Mouse (Mus musculus) heart, postnatal 25 days (tissue): ENCODE data around the gene Tgm1. TPM values are rescaled to one million over a fixed set of nuclear protein-coding genes. Genes with fewer than 3 reads are reported as not detected.

Source experiments
- DNase-seq: peaks from one replicate; pipeline ENCODE4 v3.0.0; 2022; ENCODE audit warnings: low spot score
- intact Hi-C: fragments of 180-260 bp; cut with DNase I; formaldehyde crosslinking; loops from one replicate; pipeline ENCODE4 v1.15.1; 2025
- total RNA-seq, 2 experiments: library from RNA; stranded (reverse); gene quantifications; 2 replicates each; pipeline ENCODE4 v1.2.3; 2021

Gene Tgm1
- total RNA-seq, 2 experiments from 2014 or later: 0.18 to 0.36 TPM

DNA sequence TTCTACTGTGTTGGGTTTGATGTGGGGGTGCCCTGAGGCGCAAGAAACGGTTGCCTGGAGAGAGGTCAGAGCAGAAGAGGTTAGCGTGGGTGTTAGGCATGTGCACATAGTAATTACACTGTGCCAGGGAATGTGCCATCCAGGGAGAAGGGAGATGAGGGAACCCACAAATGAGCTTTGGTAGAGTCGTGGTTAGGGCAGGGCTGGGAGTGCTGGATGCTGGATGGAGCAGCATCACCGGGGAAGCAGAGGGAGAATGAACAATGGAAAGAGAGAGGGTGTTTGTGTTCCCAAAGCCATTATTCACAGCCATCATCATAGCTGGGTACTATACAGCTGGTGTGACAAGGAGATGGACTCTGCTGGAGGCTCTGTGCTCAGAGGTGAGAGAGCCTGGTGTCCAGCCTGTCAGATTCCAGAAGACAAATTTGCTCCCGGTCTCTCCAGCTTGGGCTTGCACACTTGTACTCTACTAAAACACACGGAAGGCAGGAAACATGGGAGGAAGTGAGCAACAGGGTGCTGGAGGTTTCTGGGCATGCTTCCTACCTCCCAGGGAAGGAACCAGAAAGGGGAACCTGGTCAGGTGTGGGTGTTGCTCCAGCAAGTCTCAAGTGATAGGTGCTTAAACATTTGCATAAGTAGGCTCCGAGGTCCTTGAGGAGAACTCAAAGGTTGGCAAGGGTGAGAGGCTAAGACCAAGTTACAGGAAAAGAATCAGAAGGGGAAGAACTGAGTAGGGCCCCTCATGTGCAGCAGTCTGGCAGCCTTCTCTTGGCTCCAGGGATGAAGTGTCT, 14.4 kb upstream of the Tgm1 start:
- intact Hi-C loops: no loop called here
- no peak for DNase-seq

DNA sequence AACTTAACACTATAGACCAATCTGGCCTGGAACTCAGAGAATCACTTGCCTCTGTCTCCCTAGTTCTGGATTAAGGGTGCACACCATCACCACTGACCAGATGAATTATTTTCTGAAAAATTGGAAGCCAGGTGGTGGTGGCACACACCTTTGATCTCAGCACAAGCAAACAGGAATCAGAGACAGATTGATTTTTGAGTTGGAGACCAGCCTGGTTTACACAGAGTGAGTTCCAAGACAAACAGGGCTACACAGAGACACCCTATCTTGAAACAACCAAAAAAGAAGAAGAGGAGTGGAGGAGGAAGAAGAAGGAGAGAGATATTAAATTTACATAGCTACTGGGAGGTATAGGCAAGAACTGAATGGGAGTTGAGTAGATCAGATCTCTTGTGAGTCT, 12.5 kb upstream of the Tgm1 start:
- intact Hi-C loops: no loop called here

DNA sequence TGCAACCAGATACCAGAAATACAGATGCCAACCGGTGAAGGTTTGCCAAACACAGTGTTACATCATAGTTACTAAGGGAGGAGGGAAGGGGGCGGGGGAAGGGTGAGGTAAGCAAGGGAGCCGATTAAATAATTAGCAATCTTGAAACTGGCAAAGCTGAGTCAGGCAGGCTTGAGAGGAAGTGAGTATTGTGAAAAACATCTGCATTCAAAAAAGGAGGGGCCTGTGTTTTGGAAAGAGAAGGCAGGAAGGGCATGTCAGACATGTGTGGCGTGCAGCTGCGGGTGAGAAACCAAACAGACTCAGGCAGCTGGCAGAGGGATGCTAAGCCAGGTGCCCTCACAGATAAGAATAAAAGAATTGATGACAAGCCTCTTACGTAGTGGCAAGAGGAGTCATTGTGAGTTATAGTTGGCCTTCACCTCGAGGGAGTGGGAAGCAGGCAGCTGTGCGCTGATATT, 10.7 kb upstream of the Tgm1 start:
- intact Hi-C loops: no loop called here
- peak; percentile 28 for DNase-seq

More for the DNA sequence above, 12.5 kb upstream of the Tgm1 start:
- DNase-seq: no peak

DNA sequence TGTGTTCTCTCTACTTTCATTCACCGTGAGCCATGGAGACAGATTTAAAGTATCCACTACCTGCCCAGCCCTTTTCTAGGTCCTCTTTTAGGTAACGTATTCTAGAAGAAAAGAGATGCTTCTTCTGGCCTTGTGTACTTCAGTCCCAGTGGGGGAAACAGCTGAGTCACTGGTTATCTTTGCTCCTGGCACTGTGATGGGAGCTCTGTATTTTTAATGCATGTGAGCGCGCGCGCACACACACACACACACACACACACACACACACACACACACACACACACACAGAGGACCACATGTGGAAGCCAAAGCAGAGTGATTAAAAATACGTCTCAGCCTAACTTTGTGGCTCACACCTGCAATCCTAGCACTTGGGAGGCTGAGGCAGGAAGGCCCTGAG, 9.7 kb upstream of the Tgm1 start:
- intact Hi-C loops: no loop called here
- no peak for DNase-seq

DNA sequence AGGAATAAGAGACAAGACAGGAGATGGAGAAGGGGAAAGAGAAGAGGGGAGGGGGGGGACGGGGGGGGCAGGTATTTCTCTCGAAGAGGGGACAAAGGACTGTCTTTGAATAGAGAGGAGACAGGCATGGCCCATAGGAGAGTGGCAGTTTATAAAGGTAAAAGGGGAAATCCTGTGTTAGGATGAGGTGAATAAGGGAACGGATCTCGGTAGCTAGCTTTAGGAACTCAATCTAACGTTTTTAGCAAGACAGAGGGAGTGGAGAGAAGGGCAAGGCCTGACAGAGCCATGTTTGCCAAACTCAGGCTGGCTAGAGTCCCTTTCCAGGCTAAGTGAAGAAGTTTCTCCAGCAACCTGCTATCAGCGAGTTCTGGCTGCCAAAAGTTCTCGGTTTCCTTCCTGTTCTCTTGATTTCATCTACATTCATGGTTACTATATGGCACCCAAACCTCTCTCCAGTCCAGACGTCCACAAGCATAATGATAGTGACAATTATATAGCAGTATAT, 8.8 kb upstream of the Tgm1 start:
- intact Hi-C loops: no loop called here
- DNase-seq: no peak

DNA sequence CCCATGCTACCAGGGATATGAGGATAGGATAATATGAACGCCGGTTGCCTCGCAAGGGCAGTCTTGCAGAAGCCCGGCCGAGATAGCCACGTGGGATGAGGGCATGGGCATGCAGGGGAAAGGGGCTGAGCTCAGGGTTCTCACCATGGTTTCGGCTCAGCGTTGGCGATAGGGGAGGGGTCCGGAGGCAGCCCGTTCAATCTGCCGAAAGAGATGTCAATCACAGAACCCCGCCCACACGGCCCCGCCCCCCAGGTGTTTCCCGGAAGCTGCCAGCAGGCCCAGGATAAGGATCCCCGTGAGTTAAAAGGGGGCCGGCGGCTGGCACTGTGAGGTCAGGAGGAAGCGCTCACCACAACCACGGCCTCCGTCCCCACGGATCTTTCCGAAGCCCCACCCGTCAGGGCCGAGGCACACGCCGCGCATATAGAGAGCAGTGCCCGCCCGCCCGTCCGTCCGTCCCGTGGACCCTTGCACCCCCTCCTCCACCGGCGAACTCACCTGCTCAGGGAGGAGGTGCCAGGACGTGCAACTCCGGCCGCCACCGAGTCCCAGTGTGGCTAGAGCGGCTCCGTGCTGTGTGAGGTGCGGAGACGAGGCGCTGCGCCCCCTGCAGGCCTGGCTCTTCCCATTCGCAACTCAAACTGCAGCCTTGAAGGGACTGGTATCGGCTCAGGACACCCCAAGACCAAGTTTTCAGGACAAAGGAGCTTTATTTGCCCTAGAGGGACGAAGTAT, 8.1 kb upstream of the Tgm1 start, which contains the start of gene Rabggta:
Gene Rabggta (minus strand): TSS at position 564 of the 738 bp plus-strand sequence.
- peak; percentile 76 for DNase-seq
- intact Hi-C loops: loop anchor here (2.0 kb wide), 1 partner anchor 39 kb away; no protein-coding TSS in a partner anchor

DNA sequence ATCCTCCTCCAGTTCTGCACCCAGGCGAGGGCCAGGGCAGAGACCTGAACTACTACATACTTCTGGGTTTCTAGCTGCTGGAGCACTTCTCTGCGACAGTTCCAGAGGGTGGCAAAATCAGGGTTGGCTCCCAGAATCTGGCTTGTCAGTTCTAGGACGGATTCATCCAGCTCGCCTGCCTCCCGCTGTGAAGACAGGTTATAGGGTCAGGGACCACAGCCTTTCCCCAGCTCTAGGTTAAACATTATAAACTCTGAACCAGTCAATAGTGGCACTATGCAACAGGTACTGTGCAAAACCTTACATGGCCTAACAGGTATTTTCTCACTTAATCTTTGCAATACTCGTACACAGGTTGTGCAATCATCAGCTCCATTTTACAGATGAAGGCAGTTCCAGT, 7.3 kb upstream of the Tgm1 start:
- intact Hi-C loops: loop anchor here (2.0 kb wide), 1 partner anchor 38 kb away; no protein-coding TSS in a partner anchor
- DNase-seq: no peak

DNA sequence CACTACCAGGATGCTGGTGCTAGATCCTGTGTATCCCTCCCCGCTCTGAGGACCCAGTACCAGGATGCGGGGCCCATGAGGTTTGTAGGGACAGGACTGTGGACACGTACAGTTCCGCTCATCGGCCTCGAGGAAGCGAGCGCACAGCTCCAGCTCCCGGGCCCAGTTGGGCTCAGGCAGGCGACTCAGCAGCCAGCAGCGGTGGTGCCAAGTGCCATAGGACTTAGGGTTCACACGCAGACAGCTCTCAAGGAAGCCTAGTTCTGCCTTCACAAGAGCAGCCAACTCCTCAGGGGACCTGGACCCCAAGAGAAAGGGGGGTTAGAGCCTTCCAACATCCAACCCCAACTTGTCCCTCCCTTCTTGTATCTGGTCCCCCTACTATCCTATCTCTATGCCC, 6.9 kb upstream of the Tgm1 start:
- DNase-seq: no peak
- intact Hi-C loops: loop anchor here (2.0 kb wide), 1 partner anchor 38 kb away; no protein-coding TSS in a partner anchor

DNA sequence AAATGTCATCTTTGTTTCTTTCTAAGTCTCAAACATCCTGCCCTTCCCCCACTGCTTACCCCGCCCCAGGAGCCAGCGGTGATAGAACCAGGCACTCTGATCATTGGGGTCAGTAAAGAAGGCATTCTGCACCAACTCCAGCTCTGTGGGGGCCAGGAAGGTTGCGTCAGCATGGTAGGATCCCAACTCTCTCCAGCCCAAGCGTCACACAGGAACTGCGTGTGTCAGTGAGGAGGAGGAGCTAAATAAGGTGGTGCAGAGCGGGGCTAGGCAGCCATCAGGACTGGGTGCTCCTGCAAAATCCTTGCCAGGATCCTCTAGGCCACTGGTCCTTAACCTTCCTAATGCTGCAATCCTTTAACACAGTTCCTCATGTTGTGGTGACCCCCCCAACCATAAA, 6.0 kb upstream of the Tgm1 start:
- intact Hi-C loops: loop anchor here (2.0 kb wide), 1 partner anchor 37 kb away; no protein-coding TSS in a partner anchor
- no peak for DNase-seq

DNA sequence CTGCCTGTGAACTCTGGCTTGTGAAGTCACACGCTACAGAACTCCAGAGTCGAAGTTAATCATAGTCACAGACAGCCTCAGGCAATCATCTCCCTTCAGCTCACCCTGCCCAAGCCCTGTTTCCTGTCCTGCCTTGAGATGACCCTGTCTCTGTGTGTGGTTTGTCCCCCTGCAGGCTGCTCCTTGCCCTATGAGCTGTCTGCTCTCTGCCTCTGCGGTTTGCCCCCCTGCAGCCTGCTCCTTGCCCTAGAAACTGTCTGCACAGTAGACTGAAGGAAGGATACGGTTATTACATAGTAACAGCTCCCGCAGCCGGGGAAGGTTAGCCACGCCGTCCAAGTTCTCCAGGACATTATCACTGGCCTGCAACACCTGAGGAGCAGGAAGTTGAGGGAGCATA, 3.2 kb upstream of the Tgm1 start:
- intact Hi-C loops: no loop called here
- DNase-seq: no peak

DNA sequence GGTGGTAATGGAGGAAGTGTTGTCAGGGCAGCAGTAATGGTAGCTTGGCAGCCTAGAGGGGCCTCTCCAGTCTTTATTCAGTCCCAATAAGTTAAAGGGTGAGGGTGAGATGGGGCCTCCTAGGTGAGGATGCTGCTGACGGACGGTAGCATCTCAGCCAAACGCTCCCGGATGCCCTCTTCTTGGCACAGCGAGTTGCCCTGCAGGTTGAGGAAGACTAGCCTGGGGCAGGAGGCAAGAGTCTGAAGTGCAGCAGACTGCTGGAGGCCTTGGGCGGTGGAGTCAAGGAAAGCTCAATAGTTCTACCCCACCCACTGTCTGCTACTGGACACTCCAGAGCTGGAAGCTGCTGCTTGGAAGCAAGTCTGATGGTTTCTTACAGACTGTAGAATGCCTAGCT, 2.5 kb upstream of the Tgm1 start:
- intact Hi-C loops: no loop called here
- DNase-seq: no peak

DNA sequence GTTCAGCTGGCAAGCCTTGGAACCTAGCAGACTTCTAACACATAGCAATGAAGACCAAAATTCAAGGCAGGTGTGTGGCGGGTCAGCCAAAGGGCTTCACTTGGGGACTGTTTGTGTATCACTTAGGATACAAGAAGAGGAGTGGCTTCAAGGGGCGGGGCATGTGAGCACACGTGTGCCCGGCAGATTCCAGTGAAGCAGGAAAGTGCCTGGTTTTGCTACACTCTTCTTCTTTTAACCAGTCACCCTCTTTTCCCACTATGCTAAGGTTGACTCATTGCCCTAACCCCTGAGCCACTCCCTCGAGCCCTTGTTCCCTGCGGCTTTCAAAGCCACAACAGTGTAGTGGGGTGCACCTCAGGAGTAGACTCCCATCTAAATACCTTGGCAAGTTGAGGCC, 1.2 kb upstream of the Tgm1 start:
- no peak for DNase-seq
- intact Hi-C loops: no loop called here

DNA sequence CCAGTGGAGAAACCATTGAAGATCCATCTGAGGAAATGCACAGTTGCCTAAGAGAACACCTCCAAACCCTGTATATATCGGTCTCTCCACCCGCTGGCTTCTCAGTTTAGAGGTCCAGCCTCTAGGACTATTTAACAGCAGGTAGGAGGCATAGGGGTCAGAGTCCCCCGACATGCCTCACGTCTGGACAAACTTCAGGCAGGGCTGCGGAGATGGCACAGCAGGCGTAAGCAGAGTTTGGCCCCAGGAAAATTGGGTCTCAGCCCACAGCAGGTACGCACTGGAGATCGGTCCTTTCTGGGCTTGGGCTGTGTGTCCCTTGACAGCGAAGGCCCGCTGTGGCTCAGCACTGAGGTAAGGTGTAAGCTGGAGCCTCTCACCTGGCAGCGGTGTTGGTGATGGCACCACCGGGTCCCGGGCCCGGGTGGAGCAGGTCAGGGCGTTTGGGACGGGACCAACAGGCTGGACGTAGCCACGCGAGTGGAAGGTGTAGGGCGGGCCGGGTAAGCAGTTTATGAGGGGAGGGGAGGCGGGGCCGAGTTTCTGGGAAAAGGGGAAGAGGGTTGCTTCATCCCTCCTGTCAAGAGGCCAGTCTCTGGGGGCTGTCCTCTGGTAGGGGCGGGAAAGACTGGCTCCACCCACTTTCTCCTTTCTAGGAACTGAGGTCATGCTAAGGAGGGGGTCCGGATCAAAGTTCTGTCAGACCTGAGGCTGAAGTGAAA, 558 bp downstream of the Tgm1 start:
- intact Hi-C loops: no loop called here
- no peak for DNase-seq

DNA sequence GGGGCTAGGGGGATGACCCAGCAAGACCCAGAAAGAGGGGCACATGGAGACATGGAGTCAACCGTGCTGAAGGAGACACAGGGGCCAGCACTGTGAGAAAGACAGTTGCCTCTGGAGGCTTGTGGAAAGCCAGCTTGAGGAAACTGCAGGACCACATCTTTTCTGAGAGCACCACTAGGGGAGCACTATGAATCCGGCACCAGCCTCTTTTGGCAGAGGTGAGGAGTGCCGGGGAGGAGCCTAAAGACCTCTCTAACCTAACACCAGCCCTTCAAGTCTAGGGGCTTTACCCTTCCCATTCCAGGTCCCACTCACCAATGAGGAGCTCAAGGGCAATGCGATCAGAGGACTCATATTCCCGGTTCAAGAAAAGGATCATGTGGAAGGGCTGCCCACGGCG, 1.9 kb downstream of the Tgm1 start:
- no peak for DNase-seq
- intact Hi-C loops: no loop called here

DNA sequence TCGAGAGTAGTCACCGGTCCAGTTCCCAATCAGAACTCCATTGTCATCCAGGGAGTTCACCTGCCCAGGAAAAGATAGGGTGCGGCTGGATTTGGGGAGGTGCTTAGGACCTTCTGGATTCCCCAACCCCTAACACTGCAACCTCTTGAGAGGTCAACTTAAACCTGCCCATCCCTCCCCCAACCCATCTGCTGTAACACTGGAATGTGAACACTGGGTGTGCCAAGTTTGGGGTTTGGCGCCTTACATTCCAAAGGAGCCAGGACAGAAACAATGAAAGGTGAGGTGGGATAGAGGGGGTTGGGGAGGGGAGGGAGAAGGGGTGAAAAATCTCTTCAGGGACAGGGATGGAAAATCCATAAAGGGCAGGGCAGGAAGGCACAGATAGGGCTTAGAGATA, 4.2 kb downstream of the Tgm1 start:
- intact Hi-C loops: no loop called here
- no peak for DNase-seq

DNA sequence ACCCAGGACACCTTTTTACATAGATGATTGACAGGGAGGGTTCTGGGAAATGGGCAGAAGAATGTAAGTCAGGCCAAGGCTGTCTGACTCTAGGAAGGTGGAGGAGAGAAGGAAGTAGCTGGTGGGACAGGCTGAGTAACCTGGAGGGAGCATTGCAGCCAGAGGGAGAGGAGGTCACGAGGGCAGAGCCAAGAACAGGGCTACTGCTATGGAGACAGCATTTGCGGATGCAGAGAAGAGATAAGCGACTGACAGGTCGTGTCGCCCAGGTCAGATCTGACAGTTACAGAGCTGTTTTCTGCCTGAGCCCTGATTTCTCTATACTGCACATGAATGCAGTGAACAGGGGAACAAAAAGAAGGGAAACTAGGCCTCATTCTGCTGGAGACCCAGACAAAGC, 6.3 kb downstream of the Tgm1 start:
- intact Hi-C loops: no loop called here
- DNase-seq: no peak

DNA sequence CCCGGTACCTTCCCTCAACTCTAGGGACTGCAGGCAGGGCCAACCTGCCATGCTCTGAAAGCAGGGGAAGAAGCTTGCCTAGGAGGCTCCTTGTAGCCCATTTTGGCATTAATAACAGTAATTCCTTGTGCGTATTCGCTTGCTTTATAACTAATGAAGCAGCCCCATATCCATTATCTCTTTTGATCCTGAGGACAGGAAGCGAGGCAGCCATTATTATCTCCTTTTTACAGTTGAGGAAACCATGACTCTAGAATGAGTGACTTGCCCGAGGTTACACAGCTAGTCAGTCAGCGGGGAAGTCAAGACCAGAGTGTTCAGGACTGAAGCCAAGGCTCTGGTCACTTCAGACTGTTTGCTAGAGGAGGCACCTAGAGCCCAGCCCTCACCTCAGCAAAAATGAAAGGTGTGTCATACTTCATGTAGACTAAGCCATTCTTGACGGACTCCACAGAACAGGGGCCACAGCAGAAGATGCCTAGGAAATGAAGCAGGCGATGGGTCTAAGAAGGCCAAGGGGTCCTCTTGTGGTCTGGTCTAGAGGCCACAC, 7.6 kb downstream of the Tgm1 start:
- DNase-seq: no peak
- intact Hi-C loops: no loop called here

DNA sequence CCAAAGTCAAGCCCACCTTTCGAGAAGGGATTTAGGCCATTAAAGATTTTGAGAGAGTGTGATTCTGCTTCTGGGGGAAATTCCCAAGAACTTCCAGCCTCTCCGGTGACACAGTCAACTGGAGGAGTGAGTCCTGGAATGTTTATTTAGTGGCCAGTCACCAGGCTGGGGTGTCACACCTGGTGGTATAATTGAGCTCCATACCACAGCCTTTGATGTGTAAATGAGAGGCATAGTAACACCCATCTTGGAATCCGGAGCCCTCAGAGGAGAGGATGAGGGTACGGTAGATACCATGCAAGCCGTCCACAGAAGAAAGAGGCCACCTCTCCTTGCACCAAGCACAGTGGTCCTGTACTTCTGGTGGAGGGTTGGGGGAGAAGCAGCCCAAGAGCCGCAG, 11.0 kb downstream of the Tgm1 start:
- no peak for DNase-seq
- intact Hi-C loops: no loop called here

DNA sequence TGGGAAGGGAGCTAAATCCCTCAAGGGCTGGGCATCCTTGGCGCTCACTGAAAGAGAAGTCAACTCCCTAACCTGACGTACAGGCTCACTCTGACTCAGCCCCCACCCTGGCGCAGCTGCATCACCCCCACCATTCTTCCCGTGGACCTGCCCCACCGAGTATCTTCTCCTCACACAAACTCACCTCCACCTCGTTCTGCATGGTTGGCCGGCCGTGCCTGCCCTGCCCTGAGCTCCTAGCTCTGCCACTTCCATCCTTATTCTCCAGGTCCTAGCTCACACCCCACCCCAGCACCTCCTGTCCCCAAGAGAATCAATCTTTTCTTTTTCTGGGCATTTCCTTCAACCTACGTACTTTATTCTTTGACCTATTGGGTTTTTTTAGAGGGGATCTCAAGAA, 12.6 kb downstream of the Tgm1 start:
- DNase-seq: no peak
- intact Hi-C loops: no loop called here

DNA sequence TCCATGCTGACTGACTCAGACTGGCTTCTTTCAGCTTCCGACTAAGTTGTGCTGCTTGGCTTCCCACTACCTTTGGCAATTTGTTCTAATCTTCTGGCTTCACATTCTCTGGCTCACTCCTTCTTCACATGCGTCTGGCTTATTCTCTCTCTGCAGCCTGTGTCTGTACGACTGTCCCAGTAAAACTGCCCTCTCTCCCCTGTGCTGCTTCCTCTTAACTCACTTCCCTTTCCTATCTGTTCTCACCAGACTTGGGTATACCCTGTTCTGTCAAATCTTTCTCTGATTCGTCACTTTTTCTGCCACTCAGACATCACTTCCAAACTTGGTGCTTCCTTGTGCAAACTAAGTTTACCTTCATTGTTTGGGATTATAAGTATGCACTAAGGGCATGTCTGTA, 16.5 kb downstream of the Tgm1 start:
- no peak for DNase-seq
- intact Hi-C loops: no loop called here
